Mouse (Mus musculus): ENCODE data around the gene Kansl1l.

The Kansl1l gene

DNA sequence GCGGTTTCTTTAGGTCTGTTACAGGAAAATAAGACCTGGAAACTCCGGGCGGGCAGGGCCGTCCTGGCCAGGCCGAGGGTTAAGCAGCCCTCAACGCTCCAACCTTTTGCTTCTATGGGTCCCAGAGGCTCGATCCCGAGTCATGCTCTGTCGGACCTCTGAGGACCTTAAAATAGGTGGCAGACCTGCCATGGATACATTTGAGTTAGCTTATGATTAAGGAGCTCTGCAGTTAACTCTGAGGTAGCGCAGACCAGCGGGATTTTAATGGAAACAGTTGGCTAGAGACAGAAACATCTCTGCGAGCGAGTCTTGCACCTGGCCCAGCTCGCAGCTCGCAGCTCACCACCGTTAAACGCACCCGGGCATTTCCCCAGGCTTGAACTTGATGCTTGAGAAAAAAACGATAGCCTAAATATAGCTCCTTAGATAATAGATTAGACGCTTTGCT is 528 bp upstream of the Kansl1l start:
- ATAC-seq (ENCODE audit: low TSS enrichment) = peak; percentile 22

GRCm38 (mm10) chr1:66816837-66817452 is 417 bp downstream of the Kansl1l start:
- ATAC-seq (ENCODE audit: low TSS enrichment) = peak; percentile 39

DNA sequence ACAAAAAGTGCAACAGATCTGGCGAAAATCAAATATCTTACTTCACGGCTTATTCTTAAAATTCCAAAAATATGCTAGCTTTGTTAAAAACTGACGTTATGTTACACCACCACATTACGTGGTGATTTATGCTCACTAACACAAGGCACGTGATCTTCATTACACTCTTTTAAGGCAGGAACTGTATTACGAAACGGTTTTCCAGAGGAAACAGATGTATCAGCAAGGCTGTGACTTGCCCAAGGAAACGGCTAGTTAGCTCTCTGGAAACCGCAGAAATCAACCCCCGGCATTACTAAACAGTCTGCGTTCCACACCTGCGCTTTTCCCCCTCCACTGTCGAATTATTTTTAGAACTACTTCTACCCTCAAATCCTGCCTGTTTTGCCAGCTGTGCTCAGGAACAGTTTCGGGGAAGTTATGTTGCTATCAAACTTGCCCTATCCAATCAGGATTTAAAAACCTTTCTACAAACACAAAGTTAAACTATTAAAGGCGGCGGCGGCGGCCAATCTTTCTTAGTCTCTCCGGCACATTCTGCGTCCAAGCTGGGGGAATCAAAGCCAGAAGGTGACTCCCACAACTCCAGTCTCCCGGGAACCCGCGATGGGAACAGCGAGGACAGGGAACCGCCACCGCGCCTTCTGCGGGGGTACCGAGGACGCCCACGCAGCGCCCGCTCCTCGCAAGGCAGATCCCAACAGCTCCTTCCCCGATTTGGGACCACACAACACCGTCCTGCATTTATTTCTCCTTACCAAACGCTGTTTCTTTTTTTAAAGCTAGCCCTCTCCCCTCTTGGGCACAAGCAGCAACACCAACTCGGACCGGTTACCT is 1.2 kb downstream of the Kansl1l start:
- ATAC-seq (ENCODE audit: low TSS enrichment) = peak; percentile 56

DNA sequence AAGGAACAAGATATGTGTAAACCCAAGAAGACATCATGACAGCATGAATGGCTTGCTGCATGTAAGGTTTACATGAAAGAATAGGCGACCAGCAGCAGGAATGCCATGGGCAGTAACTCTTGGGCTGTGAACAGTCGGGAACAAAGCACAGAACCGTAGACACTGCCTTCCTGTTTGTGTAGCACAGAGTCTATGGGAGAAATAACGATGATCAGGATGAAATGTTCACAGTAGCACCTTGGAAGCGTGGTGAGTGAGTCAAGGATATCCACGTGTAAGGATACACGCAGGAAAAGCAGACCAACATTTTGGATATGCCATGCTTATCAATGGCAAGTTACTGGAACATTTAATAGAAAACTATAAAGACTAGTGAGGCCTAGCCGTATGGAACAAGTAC is 2.6 kb downstream of the Kansl1l start:
- ATAC-seq (ENCODE audit: low TSS enrichment) = no peak

GRCm38 (mm10) chr1:66813191-66813590 is 4.2 kb downstream of the Kansl1l start:
- no peak for ATAC-seq (ENCODE audit: low TSS enrichment)

DNA sequence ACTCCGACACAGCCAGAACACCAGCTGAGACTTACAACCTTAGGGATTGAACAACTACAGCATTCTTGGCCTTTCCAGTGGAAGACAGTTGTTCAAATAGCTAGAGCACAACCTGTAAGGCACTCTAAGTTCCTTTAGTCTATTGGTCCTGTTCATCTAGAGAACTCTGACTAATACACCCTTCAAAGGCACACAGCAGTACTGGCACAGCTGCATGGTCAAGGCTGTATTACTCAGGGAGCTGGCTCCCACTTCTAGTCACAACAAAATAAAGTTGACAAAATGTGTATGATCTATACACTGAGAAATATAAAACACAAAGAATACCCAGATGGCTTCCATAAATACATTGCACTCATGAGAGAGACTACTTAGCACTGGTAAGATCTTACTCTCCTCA is 10.5 kb downstream of the Kansl1l start:
- ATAC-seq (ENCODE audit: low TSS enrichment) = peak; percentile 86

DNA sequence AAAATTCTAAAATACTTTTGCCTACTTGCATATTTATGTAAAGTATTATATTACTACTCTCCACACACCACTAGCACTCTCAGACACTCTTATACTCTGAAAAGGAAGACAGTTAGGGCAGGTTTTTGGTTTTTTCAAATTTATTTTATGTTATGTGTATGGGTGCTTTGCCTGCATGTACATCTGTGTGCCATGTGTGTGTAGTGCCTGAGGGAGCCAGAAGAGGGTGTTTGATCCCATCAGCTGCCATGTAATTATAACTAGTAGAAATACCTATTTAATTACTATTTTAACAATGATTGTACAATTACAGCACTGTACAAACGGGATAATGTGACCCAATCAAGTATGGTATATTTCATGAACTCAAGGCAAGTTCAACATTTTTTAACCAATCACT is 12.0 kb downstream of the Kansl1l start:
- ATAC-seq (ENCODE audit: low TSS enrichment) = no peak

DNA sequence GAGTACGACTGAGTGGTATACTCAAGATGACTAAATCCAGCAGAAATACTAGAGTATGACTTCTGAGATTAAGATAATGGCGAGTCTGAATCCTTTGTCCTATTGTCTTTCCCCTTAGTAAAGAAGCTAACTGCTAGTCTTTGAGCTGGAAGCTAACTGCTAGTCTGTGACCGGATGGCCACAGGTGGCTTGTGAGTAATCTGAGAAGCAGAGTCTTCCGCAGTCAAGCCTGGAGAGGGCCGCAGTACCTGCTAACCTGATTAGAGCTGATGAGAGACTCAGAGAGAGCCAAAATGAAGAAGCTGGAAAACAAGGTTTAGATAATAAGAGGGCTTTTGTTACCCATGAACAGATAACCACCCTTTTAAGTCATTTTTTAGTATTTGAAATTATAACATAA is 12.7 kb downstream of the Kansl1l start:
- no peak for ATAC-seq (ENCODE audit: low TSS enrichment)

GRCm38 (mm10) chr1:66797962-66798361 is 19.4 kb downstream of the Kansl1l start:
- no peak for ATAC-seq (ENCODE audit: low TSS enrichment)

GRCm38 (mm10) chr1:66792838-66793466 is 24.4 kb downstream of the Kansl1l start:
- ATAC-seq (ENCODE audit: low TSS enrichment) = no peak

GRCm38 (mm10) chr1:66782296-66782695 is 35.1 kb downstream of the Kansl1l start:
- no peak for ATAC-seq (ENCODE audit: low TSS enrichment)

GRCm38 (mm10) chr1:66781027-66781426 is 36.3 kb downstream of the Kansl1l start:
- no peak for ATAC-seq (ENCODE audit: low TSS enrichment)

DNA sequence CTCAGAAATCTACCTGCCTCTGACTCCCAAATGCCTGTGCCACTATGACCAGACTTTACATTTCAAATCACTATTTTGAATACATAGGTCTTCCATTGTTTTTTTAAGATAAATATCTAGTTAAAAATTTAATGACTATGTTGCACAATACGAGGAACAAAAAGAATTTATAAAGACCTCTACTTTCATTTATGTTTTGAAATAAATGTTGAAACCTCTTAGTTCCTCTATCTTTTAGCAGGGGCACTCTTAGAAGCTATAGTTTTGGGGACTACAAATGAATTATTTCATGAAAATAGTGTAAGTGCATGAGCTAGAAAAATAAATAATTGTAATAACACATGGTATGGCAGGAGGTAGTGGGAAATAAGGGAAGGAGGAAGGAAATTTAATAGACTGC is 38.6 kb downstream of the Kansl1l start:
- no peak for ATAC-seq (ENCODE audit: low TSS enrichment)

GRCm38 (mm10) chr1:66777878-66778277 is 39.5 kb downstream of the Kansl1l start:
- 0 out of 2 replicates have a peak, but pooled peaks have one; percentile 41 for ATAC-seq (ENCODE audit: low TSS enrichment)

GRCm38 (mm10) chr1:66768764-66769163 is 48.6 kb downstream of the Kansl1l start:
- no peak for ATAC-seq (ENCODE audit: low TSS enrichment)

DNA sequence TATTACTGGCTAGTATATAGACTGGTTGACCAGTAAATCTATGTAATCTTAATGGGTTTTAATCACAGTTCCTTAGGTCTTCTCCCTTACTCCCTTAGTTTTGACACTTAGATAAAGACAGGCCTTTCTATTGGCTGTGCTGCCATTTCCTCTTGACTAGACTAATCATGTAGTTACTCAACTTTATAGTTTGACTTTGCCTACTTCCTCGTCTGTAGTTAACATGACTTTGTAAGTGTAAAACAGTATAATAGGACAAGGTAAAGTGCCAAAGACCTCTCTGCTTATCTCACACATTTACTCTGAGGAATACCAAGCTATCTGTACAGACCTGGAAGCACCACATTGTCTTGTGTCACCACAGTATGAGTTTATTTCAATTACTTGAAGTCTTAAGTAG is 86.8 kb downstream of the Kansl1l start:
- ATAC-seq (ENCODE audit: low TSS enrichment) = no peak

- no peak for ATAC-seq (ENCODE audit: low TSS enrichment)
Measured at GRCm38 (mm10) chr1:66712859-66713258, 104.5 kb downstream of the Kansl1l start.

DNA sequence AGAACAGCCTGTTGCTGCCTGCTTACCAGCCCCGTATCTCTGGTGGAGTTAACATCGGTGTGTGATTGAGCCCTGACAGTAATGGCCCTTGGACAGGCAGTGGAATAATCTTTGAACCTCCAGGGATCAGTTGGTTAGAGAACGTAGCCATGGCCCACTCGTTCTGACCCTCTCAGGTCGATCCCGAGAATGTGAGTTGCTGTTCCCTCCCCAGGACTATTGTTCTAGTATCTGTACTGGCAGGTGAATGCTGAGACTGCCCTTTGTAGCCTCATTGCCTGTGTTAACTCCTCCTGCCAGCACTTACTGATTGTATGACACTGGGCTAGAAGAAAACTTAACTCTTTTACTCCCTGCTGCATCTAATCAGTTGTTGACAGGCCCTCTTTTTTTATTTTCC is 112.8 kb downstream of the Kansl1l start:
- no peak for ATAC-seq (ENCODE audit: low TSS enrichment)

DNA sequence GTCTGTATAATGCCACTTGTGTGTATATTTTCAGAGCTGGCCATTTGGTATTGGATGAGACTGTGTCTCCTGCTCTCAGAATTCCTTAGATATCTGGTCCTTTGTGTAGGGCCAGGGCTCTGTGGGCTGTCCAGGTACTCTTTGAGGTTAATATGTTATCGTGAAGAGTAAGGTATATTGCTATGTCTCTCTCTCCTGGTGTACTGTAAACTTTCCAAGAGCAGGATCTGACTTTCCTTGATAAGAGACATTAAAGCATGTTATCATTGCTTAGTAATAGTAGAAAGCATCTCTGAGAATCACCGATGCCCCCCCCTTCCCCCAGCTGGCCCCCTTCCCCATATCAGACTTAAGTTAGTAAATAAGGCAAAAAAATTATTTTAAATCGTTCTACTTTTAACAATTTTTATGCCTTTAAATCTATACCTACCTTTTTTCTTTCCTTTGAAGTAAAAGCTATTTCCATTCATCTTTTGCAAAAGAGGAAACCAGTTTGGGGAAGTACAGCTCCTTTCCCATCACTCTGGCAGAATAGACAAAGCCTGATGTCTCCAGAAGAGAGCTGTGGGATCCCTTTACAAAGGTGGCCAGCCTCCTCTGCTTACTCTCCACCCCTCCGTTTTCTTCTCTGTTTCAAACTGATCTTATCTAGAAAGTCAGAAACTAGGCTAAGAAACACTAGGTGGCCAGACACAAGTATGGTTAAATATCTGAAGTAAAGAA is 114.6 kb downstream of the Kansl1l start:
- ATAC-seq (ENCODE audit: low TSS enrichment) = no peak

DNA sequence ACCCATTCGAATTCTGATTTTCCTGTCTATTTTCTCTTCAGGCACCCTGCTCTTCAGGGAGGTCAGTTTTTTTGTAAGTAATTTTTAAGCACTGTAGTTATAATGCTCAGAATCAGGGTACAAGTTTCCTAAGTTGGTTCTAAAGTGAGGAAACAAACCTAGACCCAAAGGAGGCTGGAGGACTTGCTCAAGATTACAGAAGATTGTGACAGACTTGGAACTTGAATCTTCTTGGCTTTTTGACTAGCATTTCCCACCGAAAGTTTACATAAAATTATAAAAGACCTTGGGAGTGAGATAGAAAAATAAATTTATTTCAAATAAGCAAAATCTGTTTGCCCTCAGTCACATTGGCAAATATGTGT is 115.8 kb downstream of the Kansl1l start:
- no peak for ATAC-seq (ENCODE audit: low TSS enrichment)

DNA sequence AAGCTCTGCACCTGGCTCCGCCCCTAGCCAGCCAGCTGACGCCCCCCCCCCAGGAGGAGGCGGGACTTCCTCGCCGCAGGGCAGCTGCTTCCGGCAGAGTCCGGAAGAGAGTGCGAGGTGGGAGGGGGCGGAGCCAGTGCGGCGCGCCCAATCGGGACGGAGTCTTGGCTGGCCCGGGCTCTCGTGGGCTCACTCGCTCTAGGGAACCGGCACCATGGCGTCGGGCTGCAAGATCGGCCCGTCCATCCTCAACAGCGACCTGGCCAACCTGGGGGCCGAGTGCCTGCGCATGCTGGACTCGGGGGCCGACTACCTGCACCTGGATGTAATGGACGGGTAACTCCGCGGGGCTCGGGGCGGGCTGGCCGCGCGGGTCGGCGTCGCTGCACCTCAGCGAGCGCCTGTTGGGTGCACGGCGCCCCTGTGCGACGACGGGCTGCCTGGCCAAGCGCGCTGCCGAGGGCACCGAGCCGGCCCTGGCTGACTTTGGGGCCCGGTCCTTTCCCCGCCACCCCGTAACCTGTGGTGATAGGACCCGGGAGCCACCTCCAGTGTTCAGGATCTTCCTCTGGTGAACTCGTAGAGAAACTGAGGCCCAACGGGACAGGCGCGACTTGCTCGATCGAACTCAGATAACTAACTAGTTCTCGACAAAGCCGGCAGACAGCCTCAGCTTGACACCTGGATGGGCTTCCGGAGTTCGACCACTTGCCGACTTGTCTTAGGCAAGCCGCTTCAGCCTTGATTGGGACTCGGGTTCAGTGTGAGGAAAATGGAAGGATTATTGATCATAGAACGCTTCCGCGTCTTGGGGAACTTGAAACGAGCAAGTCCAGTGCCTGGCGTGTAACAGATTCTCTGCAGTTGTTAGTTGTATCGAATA is 116.4 kb downstream of the Kansl1l start, which contains the start of gene Rpe:
Gene Rpe (plus strand): TSS at position 139 of the 883 bp plus-strand sequence.
- peak; percentile 98 for ATAC-seq (ENCODE audit: low TSS enrichment)
